Mouse (Mus musculus) myocyte (in vitro differentiated cells): ENCODE measurements around the gene Tmed1.

Experiments
- E2F4 ChIP-seq: IDR thresholded peaks from one replicate; pipeline ENCODE4 v1.6.1; 2011; ENCODE audit warnings: mild to moderate bottlenecking, control low read depth, moderate library complexity; ENCODE audit not compliant: insufficient read depth
- POLR2AphosphoS2 ChIP-seq: IDR thresholded peaks from one replicate; pipeline ENCODE4 v1.6.1; 2011; ENCODE audit warnings: low read depth, control low read depth; ENCODE audit not compliant: insufficient read length
- TCF12 ChIP-seq: IDR thresholded peaks from one replicate; pipeline ENCODE4 v1.6.1; 2011; ENCODE audit warnings: mild to moderate bottlenecking, control low read depth; ENCODE audit not compliant: poor library complexity, insufficient read depth, severe bottlenecking
- USF1 ChIP-seq: IDR thresholded peaks from one replicate; pipeline ENCODE4 v1.6.1; 2011; ENCODE audit warnings: low read depth, mild to moderate bottlenecking, control low read depth, moderate library complexity

GRCm38 (mm10) chr9:21463138-21463590 lies 46.9 kb downstream of the Tmed1 start:
- TF ChIP-seq USF1 (peak; percentile 19), TCF12 (no peak), E2F4 (no peak), POLR2AphosphoS2 (peak; percentile 16)
